Mouse (Mus musculus) naive thymus-derived CD4-positive, alpha-beta T cell, adult 2 months (primary cell): Measurements from ENCODE around the gene Nono.
A peak's percentile ranks its signal among the peaks of the same experiment; 100 is the strongest.

Source experiments
- DNase-seq: peaks from one replicate; pipeline ENCODE4 v3.0.0-alpha.2; 2011; ENCODE audit warnings: low read depth

Gene Nono

DNA sequence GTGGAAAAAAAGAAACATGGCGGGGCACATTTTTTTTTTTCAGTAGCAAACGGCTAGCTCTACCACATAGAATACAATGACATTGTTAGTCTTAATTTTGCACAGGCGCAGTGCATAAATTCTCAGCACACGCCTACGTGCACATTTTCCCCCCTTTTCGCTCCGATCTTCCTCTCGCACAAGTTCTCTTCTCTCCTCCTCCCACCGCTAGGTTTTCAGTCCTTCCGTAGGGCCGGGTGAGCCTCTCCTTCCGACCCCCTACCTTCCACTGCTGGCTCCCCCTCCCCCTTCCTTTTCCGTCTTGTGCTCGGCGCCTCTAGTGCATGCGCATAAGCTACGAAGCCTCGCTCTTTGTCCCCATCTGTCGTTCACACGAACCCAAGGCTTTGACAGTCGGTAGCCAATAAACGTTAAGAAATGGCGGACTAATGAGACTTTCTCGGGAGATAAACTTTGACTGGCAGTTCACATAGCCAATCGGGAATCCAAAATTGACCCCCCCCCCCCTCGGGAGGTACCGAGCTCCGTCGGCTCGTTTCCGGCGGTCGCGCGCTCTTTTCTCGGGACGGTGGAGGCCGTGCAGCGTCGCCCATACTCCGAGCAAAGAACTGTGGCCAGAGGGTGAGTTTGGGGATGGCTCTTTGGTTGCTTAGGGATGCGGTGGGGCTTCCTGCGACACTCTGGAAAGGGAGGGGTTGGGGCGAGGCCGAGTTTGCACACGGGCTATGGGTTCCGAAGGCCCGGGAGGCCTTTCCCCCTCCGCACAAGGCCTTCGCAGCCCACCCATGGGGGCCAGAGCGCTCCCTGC, at the start of gene Nono:
Nono (plus strand) TSS at position 177 of the 808 bp plus-strand sequence.
- DNase-seq: peak; percentile 95

DNA sequence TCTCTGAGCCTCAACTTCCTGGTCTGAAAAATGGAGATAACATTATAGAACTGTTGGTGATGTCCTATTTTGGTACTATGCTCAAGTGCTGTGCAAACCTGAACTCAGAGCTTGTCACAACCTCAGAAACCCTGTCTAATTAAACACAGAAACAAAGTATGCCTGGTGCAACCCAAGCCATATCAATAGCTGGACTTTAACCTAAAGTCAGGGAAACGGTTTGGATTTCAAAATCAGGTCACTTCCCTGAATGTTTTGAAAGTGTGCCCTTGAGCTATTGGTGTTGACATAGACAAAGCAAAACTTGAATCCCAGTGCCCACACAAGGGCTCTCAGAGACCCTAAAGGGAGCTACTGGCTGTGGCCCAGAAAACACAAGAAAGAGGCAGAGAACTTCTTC, 49.4 kb upstream of the Nono start:
- no peak for DNase-seq

GRCm38 (mm10) chrX:101383455-101383854, 45.7 kb upstream of the Nono start:
- no peak for DNase-seq

GRCm38 (mm10) chrX:101384439-101385137, 44.5 kb upstream of the Nono start:
- DNase-seq: peak; percentile 4

GRCm38 (mm10) chrX:101386222-101386621, 42.9 kb upstream of the Nono start:
- DNase-seq: no peak

- no peak for DNase-seq
These were observed 40.1 kb upstream of the Nono start for GRCm38 (mm10) chrX:101388866-101389537.

DNA sequence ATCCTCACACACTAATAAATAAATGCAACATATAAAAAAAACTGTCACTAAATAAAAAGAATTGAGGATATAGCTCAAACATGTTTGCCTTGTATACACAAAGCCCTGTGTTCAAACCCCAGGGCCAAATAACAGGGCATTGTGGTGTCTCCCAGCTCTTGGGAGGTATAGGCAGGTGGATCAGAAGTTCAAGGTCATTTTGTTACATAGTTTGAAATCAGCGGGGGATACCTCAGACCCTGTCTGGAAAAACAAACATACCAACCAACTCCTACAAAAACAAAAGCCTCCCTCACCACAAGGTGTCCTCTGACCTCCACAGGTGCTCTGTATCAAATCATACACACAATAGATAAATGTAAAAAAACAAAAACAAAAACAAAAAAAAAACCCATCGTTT, 34.8 kb upstream of the Nono start:
- DNase-seq: no peak

GRCm38 (mm10) chrX:101396459-101396858, 32.7 kb upstream of the Nono start:
- no peak for DNase-seq

DNA sequence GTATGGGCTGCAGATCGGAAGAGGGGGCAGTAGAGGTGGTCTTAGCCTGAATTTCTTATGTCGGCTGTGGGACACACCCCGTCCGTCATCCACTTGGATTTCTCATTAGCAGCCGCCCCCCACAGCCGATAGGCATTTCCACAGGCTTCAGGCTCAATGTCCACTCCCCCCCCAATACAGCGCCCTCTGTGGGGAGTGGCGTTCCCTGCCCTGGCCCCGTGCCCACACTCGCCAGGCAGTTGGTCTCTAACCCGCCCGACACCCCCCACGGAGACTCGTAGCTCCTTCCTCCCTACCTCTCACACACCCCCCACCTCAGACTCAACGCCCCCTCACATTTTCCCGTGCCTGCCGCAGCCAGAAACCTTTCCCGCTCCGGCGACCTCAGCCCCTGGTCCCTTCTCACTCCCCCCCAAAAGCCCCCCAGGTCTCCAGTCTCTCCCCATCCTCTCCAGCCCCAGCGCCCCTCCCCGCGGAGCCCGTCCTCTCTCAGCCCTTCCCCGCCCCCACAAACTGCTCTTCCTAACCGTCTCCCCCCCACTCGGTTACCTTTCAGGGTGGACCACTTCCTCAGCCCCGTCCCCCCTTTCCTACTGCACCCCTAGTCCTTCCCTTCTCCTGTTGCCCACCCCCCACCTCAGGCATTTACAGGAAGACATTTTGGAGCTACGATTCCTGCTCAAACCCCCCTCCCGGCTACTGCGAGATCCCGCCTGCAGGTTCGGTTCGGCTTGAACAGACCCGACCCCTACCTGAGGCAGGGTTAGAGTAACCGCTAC, 10.0 kb upstream of the Nono start:
- DNase-seq: peak; percentile 30

DNA sequence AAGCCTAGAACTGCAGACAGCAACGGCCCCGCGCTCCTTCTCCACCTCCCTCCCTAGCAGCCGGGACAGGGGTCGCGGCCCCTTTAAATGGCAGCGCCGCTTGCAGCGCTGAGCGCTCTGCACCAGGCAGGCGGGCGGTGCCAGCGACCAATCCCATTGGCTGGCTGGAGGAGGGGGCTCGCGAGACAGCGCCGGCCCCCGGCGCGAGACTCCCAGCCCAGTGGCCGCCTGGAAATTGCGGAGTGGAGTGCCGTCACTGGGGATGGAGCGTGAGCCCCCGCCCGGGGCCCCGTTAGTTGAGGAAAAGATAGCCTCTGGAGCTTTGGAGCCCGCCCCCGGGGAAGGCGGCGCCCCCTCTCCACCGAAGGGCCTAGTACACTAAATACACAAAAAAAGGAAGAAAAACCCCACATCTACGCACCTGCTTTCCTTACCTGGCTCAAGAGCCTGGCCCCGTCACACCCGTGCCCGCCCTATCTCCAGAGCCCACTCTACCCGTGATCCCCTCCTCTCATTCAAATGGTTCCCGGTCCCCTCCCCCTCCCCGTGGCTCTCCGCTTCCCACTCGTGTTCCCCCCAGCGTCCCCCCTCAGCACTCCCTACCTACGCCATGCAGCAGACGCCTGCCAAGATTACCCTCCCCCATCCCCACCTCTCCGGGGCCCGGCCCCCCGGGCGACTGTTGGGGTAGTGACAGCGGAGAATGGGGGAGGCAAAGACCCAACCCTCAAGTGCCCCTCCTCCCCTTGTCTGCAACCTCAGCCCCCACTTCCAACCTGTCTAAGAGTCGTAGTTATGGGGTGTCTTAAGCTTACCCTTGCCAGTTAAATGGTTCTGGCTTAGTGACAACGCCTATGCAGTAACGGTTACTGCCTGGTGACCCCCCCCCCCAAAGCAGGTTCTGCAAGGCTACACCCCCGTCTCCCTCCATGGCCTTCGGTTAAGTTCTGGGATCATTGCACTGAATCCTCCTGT, 9.1 kb upstream of the Nono start:
- DNase-seq: peak; percentile 83

GRCm38 (mm10) chrX:101420700-101421095, 8.4 kb upstream of the Nono start, which contains the start of gene Zmym3:
Gene Zmym3 (minus strand): TSS chrX:101420849.
- DNase-seq: no peak

GRCm38 (mm10) chrX:101423462-101423861, 5.7 kb upstream of the Nono start:
- DNase-seq: no peak

- DNase-seq: peak; percentile 66
These were observed 1.3 kb upstream of the Nono start for GRCm38 (mm10) chrX:101427774-101428173.

GRCm38 (mm10) chrX:101428785-101429141, 355 bp upstream of the Nono start:
- DNase-seq: no peak

- no peak for DNase-seq
These were observed 858 bp downstream of the Nono start for GRCm38 (mm10) chrX:101429976-101430375.

GRCm38 (mm10) chrX:101448886-101449475, 19.9 kb downstream of the Nono start, which contains the start of gene Itgb1bp2:
Gene Itgb1bp2 (plus strand): TSS chrX:101449088.
- no peak for DNase-seq

GRCm38 (mm10) chrX:101451147-101451546, 22.0 kb downstream of the Nono start:
- DNase-seq: no peak

DNA sequence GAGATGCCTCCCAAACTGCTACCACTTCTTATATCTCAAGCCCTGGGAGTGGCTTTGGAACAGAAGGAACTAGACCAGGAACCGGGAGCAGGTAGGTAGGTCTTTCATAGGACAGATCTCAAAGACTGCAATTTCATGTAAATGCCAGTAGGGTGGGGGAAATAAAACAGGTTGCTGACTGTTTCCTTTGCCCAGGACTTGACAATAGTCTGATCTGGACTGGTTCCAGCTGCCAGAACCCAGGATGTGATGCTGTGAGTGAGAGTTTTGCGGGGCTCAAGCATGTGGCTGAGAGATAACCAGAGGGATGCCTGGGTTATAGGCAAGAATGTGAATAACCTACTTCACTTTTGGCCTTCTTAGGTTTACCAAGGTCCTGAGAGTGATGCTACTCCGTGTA, 22.5 kb downstream of the Nono start:
- no peak for DNase-seq

- no peak for DNase-seq
These were observed 43.1 kb downstream of the Nono start for GRCm38 (mm10) chrX:101472202-101472601.

GRCm38 (mm10) chrX:101481604-101482350, 52.7 kb downstream of the Nono start:
- no peak for DNase-seq
